Mouse (Mus musculus): ENCODE measurements around the gene Galnt15. TPM values are rescaled to one million over a fixed set of nuclear protein-coding genes. Genes with fewer than 3 reads are reported as not detected.
"Not testable (repeated sequence)": the region's sequence is repeated elsewhere in the genome, so short reads cannot be mapped to it uniquely, and the experiment has no call there.

Galnt15 gene
- total RNA-seq, 2 experiments from 2014 or later = 1.1 to 2.5 TPM

DNA sequence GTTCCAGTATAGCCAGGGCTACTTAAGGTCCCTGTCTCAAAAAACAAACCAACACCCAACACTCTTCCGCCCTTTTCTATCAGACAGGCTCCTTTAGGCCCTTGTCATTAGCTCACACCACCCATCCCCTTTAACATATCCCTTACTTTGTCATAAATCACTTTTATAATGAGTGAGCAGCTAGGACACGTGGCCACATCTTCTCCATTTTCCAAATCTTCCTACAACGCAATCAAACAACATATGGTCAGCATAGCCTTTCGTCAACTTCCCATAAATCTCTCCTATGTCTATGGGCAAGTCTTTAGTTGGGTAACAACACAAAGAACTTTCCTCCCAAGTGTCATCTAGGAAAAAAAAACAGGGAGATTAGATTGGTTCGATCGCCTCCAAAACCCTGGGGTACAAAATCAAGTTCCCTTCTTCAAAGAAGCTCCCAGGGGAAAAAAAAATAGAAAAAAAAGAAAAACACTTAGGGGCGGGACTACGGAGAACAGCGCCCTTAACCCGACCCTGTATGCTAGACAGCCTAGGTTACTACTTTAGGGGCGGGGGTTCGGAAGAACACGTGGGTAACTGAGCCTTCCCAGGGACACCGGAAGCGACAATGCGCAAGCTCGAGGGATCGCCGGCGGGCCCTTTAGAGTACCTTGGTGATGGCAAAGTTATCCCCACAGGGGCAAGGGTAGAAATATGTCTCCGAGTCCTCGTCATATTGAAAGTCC lies 56.1 kb downstream of the Galnt15 start, which contains the start of gene Oxnad1:
Gene Oxnad1 (plus strand): TSS at position 614 of the 725 bp plus-strand sequence.
- DNase-seq (ENCODE audit: low spot score in 2 of 2) = no peak
- intact Hi-C loops (cut with DNase I) = no loop called here

GRCm38 (mm10) chr14:32085486-32086201 lies 56.9 kb downstream of the Galnt15 start, which contains the start of gene Dph3:
Gene Dph3 (minus strand): TSS chr14:32085729.
- peak; percentile 99 to 100 for DNase-seq (ENCODE audit: low spot score in 2 of 2)
- intact Hi-C loops (cut with DNase I) = no loop called here

- DNase-seq (ENCODE audit: low spot score in 2 of 2) = no peak
- intact Hi-C loops (cut with DNase I) = no loop called here
Observed at GRCm38 (mm10) chr14:32086226-32086625, 57.4 kb downstream of the Galnt15 start.

GRCm38 (mm10) chr14:32087584-32088248 lies 58.9 kb downstream of the Galnt15 start:
- intact Hi-C loops (cut with DNase I); DNase-seq (ENCODE audit: low spot score in 2 of 2): not testable (repeated sequence)

DNA sequence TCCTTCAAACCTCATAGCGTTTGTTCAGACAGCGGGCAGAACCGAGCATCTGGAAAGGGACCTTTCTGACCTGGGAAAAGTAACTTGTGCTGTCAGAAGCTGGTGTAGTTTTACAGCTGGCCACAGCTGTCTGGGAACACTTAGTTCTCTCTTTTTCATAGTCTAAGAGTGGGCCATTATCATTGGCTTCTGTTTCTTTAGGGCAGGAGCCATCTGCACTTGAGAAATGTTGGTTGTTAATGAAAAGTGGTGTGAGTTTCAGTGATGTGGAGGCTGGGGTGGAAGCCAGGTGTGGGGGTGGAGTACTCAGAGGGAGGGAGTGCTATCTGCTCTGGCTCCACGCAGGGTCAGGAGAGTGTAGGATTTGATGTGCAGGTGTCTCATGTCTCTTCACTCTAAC lies 62.3 kb downstream of the Galnt15 start:
- no peak for DNase-seq (ENCODE audit: low spot score in 2 of 2)
- intact Hi-C loops (cut with DNase I) = no loop called here

DNA sequence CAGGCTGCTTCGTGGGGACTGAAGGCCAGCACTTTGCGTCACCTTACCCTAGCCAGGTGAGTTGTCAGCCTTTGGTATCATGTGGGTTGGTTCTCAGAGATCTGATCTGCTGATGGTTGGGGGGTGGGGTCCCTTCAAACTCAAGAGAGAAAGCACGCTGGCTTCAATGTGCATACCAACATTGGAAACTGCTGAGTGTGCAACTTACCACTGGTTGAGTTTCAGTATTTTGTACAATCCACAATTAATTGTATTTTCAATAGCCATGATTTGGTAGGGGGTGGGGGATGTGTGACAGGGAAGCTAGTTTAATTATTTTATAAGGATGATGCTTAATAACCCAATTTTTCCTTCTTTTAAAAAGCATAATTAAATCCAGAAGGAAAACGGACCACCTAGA lies 62.9 kb downstream of the Galnt15 start:
- no peak for DNase-seq (ENCODE audit: low spot score in 2 of 2)
- intact Hi-C loops (cut with DNase I) = no loop called here

- intact Hi-C loops (cut with DNase I) = no loop called here
- DNase-seq (ENCODE audit: low spot score in 2 of 2) = no peak
Observed at GRCm38 (mm10) chr14:32093018-32093417, 64.2 kb downstream of the Galnt15 start.

DNA sequence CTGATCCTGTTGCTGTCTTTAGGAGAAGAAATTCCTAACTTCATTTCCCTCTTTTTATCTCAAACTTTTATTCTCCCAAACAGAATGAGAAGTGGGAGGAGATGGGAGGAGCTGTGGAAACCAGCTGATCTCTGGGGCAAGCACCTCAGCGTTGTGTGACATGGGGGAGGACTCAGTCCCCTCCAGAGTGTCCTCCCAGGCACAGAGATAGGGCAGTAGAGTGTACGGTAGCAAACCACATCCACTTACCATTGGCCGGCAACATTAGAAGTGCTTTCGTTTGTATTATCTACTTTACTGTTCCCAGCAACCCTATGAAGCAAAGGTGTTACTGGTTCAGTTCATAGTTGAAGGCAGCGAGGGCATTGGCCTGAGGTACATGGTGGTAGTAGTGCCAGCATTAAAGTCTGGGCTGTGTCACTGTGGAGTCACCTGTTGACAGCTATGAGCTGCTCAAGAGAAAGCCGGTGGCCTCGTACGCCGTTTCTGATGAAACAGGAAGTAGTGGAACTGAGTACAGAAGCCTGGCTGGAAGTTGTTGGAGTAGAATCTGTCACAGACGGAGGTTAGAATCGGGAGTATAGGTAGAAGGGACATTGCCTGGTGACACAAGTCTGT lies 64.8 kb downstream of the Galnt15 start:
- no peak for DNase-seq (ENCODE audit: low spot score in 2 of 2)
- intact Hi-C loops (cut with DNase I) = no loop called here

DNA sequence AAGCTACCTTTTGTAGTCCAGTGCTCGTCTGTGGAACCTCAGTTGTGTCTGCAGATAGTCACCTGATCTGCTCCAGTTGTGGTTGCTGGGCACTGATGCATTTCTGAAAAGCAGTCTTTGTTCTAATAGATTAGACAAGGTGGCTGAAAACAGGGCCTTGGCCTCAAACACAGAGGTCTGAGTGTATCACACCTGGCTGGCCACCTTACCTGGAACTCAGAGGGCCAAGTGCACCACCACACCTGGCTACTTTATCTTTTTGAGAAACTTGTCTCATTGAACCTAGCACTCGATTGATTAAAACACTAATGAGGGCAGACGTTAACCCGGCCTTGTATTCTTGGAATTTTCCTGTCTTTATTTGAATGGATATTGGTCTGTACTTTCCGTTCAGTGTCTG lies 66.9 kb downstream of the Galnt15 start:
- intact Hi-C loops (cut with DNase I) = no loop called here
- DNase-seq (ENCODE audit: low spot score in 2 of 2) = no peak

DNA sequence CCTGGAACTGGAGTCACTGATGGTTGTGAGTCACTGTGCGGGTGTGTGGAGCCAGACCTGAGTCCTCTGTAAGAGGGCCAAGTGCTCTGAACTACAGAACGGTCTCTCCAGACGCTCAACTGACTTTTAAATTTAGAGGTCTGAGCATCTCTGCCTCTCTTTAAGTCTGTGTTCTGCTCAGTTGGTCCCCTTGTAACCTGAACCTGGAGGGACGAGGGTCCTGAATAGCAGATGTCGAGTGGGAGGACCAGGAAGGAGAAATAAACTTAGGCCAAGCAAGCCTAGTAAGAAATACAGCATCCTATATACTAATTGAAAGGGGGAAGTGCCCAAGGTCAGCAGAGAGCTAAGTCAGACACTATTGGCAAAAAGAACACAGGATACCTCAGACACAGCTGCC lies 68.0 kb downstream of the Galnt15 start:
- intact Hi-C loops (cut with DNase I) = no loop called here
- no peak for DNase-seq (ENCODE audit: low spot score in 2 of 2)

- DNase-seq (ENCODE audit: low spot score in 2 of 2) = no peak
- intact Hi-C loops (cut with DNase I) = no loop called here
Observed at GRCm38 (mm10) chr14:32097691-32098090, 68.9 kb downstream of the Galnt15 start.

GRCm38 (mm10) chr14:32098951-32099350 lies 70.2 kb downstream of the Galnt15 start:
- no peak for DNase-seq (ENCODE audit: low spot score in 2 of 2)
- intact Hi-C loops (cut with DNase I) = no loop called here

DNA sequence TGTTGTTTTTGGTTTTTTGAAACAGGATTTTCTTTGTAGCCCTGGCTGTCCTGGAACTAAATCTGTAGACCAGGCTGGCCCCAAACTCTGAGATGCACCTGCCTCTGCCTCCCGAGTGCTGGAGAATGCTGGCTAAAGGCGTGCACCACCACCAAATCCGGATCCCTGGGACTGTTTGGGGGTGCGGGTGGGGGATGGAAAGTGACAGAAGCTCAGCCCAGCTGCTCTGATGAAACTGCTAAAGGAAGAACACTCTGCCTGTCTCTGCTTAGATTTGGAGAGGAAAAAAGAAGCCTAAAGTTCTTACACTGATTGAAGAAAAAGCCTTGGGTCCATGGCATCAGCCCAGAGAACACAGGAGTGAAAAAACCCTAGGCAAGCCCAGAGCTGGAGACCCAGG lies 74.8 kb downstream of the Galnt15 start:
- intact Hi-C loops (cut with DNase I) = no loop called here
- no peak for DNase-seq (ENCODE audit: low spot score in 2 of 2)

DNA sequence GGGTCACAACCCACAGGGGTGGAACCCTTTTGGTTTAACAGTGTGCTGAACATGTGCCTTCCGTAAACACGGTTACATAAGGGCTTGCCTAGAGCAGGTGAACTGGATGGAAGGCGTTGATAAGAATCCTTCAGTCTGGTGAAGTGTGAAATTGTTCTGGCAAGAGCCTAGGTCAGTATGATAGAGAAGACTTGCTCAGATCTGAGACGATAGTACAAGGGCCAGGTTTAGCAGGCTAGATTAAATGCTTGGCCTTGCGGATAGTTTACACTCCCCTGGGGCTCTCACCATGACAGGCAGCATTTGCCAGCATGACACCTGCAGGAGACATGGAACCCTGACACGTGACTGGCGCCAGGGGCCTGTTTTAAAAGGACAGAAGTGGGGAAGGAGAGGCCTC lies 76.9 kb downstream of the Galnt15 start:
- no peak for DNase-seq (ENCODE audit: low spot score in 2 of 2)
- intact Hi-C loops (cut with DNase I) = no loop called here

DNA sequence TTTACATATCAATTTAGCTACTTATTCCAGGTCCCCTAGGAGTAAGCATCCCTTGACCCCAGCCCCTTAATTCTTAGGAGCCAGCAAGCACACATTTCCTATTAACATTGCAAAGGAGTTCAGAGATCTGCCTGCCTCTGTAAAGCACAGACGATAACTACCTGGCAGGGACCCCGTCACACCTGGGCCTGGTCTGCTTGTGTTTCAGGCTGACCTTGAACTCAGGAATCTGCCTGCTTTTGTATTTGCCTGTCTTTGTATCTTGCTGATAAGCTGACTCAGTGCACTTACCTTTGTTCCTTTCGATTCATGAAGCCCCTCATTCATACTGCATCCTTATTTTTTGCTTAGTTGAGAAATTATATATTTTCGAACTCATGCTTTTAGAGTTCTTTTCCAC lies 78.1 kb downstream of the Galnt15 start:
- no peak for DNase-seq (ENCODE audit: low spot score in 2 of 2)

More for the DNA sequence above, 78.1 kb downstream of the Galnt15 start:
- intact Hi-C loops (cut with DNase I) = no loop called here

Other genes starting within 250 kb of the Galnt15 start
- gene Ankrd28, start 198.3 kb upstream of the Galnt15 start, total RNA-seq (2021) = 10 to 100 TPM; 46.8 to 54.8 TPM
- 10 to 100 TPM; 12.2 to 18.5 TPM for gene Oxnad1, start 56.4 kb downstream of the Galnt15 start, total RNA-seq (2021)
- 10 to 100 TPM; 36.4 to 37.7 TPM for gene Dph3, start 56.7 kb downstream of the Galnt15 start, total RNA-seq (2021)
- not detected for gene Msmb, start 113.0 kb downstream of the Galnt15 start, total RNA-seq (2021)
- 100 to 1,000 TPM; 123 to 136 TPM for gene Ncoa4, start 130.9 kb downstream of the Galnt15 start, total RNA-seq (2021)
- gene Timm23, start 172.9 kb downstream of the Galnt15 start, total RNA-seq (2021) = 10 to 100 TPM; 66.5 to 71.5 TPM
- 10 to 100 TPM; 35.7 to 44.0 TPM for gene Parg, start 173.0 kb downstream of the Galnt15 start, total RNA-seq (2021)

Data from left cerebral cortex, postnatal 14 days (tissue).